Mouse (Mus musculus) G1E (cell line): ENCODE data around the gene Slc10a6.

Source experiments
- CTCF ChIP-seq: IDR thresholded peaks from 2 replicates; pipeline ENCODE4 v1.5.1; 2012; ENCODE audit warnings: low read depth, low read length, inconsistent platforms, mixed read lengths
- GATA1 ChIP-seq: IDR thresholded peaks from 2 replicates; pipeline ENCODE4 v1.6.1; 2012; ENCODE audit warnings: borderline replicate concordance, low read length, inconsistent platforms, mixed read lengths
- GATA2 ChIP-seq: IDR thresholded peaks from 2 replicates; pipeline ENCODE4 v1.6.1; 2012; ENCODE audit warnings: low read depth, low read length, inconsistent platforms, borderline replicate concordance
- POLR2AphosphoS5 ChIP-seq: IDR thresholded peaks from 2 replicates; pipeline ENCODE4 v1.6.1; 2012; ENCODE audit warnings: low read depth, low read length, inconsistent platforms; ENCODE audit not compliant: insufficient replicate concordance
- TAL1 ChIP-seq: conservative IDR thresholded peaks from 2 replicates; pipeline ENCODE4 v1.6.1; 2012; ENCODE audit warnings: low read depth, low read length, inconsistent platforms, mixed read lengths

- TF ChIP-seq CTCF (no peak), GATA1 (no peak), GATA2 (no peak), TAL1 (no peak), POLR2AphosphoS5 (no peak)
Measured at GRCm38 (mm10) chr5:103659571-103659970, 30.4 kb upstream of the Slc10a6 start.
